Comparison of ENCODE assay signal across 15 mouse cellular contexts in genomic region chr3:136147166-136147565, GRCm38 (mm10).
"Had no signal": no experiment of that assay in that cellular context is flagged by ENCODE, and none has a peak within 500 bp of the region (broad histone marks: within the 10 kb centered on the region; RNA-seq: fewer than 3 reads in every experiment).

No protein-coding gene starts in this region.

- H3K4me3 ChIP-seq: midbrain, embryonic 10.5 days; midbrain, embryonic 13.5 days; myocyte; neural tube, embryonic 13.5 days; stomach, embryonic 15.5 days had no signal

- H3K36me3 ChIP-seq: midbrain, embryonic 10.5 days; midbrain, embryonic 13.5 days; neural tube, embryonic 13.5 days; stomach, embryonic 15.5 days had no signal

- H3K27me3 ChIP-seq: midbrain, embryonic 13.5 days; neural tube, embryonic 13.5 days; stomach, embryonic 15.5 days had no signal

- H3K9me3 ChIP-seq: midbrain, embryonic 10.5 days; midbrain, embryonic 13.5 days; neural tube, embryonic 13.5 days; stomach, embryonic 15.5 days had no signal

- H3K27ac ChIP-seq: midbrain, embryonic 10.5 days; midbrain, embryonic 13.5 days; neural tube, embryonic 13.5 days; stomach, embryonic 15.5 days; stomach, postnatal 0 days had no signal

- DNase-seq: lung, adult 18-20 months; lung, embryonic 14.5 days; lung, postnatal 10 days; lung, postnatal 4 days; right cerebral cortex, postnatal 14 days; thymus, adult 2 months; thymus, postnatal 25 days; thymus, postnatal 4 days had no signal

- H3K4me2 ChIP-seq: lung, embryonic 14.5 days; midbrain, embryonic 13.5 days; neural tube, embryonic 13.5 days; stomach, embryonic 15.5 days had no signal

- H3K9ac ChIP-seq: lung, embryonic 14.5 days; midbrain, embryonic 13.5 days; neural tube, embryonic 13.5 days; stomach, embryonic 15.5 days had no signal

- H3K4me1 ChIP-seq: midbrain, embryonic 10.5 days; midbrain, embryonic 13.5 days; neural tube, embryonic 13.5 days; stomach, embryonic 15.5 days had no signal

- ATAC-seq: midbrain, embryonic 13.5 days; midbrain, embryonic 16.5 days had no signal
